Mouse (Mus musculus) embryonic facial prominence, embryonic 11.5 days (tissue): ENCODE results near the gene Ramp1. TPM values are rescaled to one million over a fixed set of nuclear protein-coding genes. Genes with fewer than 3 reads are reported as not detected.
A peak's percentile ranks its signal among the peaks of the same experiment; 100 is the strongest.

Source experiments
- ATAC-seq: fragments of 200-750 bp; cut with Nextera tagmentation; replicated peaks from 2 replicates; pipeline ENCODE4 v1.8.0; 2017; ENCODE audit warnings: low read depth; ENCODE audit not compliant: insufficient number of reproducible peaks, low FRiP score, low TSS enrichment
- DNase-seq: peaks from one replicate; pipeline ENCODE4 v3.0.0-alpha.2; 2015; ENCODE audit warnings: low spot score
- H3K27ac ChIP-seq: fragments of 300-500 bp; sonication (generic); replicated peaks from 2 replicates; pipeline ENCODE4 v1.5.1; 2014; ENCODE audit warnings: mild to moderate bottlenecking, low read depth, low read length, control low read depth
- H3K27me3 ChIP-seq: fragments of 300-500 bp; sonication (generic); 2 replicates; pipeline ENCODE4 v1.6.1; 2014; ENCODE audit warnings: mild to moderate bottlenecking, low read length, moderate library complexity, mixed read lengths; ENCODE audit not compliant: control insufficient read depth, insufficient read depth
- H3K36me3 ChIP-seq: fragments of 300-500 bp; sonication (generic); replicated peaks from 2 replicates; pipeline ENCODE4 v1.6.1; 2014; ENCODE audit warnings: low read depth, mild to moderate bottlenecking, low read length, moderate library complexity, mixed read lengths; ENCODE audit not compliant: control insufficient read depth, insufficient read depth
- H3K4me1 ChIP-seq: fragments of 300-500 bp; sonication (generic); 2 replicates; pipeline ENCODE4 v1.6.1; 2014; ENCODE audit warnings: low read length, mixed read lengths; ENCODE audit not compliant: control insufficient read depth, insufficient read depth
- H3K4me2 ChIP-seq: fragments of 300-500 bp; sonication (generic); 2 replicates; pipeline ENCODE4 v1.6.1; 2014; ENCODE audit warnings: low read depth, mild to moderate bottlenecking, control low read depth, low read length, moderate library complexity
- H3K4me3 ChIP-seq: fragments of 300-500 bp; sonication (generic); 2 replicates; pipeline ENCODE4 v1.5.1; 2014; ENCODE audit warnings: low read depth, low read length, control low read depth
- H3K9ac ChIP-seq: fragments of 300-500 bp; sonication (generic); replicated peaks from 2 replicates; pipeline ENCODE4 v1.6.1; 2014; ENCODE audit warnings: mild to moderate bottlenecking, control low read depth, low read length
- H3K9me3 ChIP-seq: fragments of 300-500 bp; sonication (generic); replicated peaks from 2 replicates; pipeline ENCODE4 v1.6.1; 2016; ENCODE audit warnings: mild to moderate bottlenecking, low read length, inconsistent platforms, mixed read lengths; ENCODE audit not compliant: control insufficient read depth
- WGBS: fragments of 180-500 bp; shearing (Covaris S2); extraction: QIAGEN DNeasy Blood & Tissue Kit; methylation state at CpG from one replicate; pipeline ENCODE4 v1.1.7; 2014; 5-methylcytosine and 5-hydroxymethylcytosine counted together
- polyA plus RNA-seq: library from polyadenylated mRNA; unstranded; fragments of >200 nt; fragmentation: Nextera tagmentation; extraction: Ambion mirVana; gene quantifications from 2 replicates; pipeline ENCODE4 v1.2.1, GENCODE M21; 2014

The Ramp1 gene
- polyA plus RNA-seq, 1 experiment from 2014 or later, result 0.41 TPM

- WGBS, result 84% methylated on average over 4 of the region's 4 CpGs
- no peaks in the 10 kb centered on the region; the same call in 1 of the 2 replicates for H3K4me1 ChIP-seq
- H3K36me3 ChIP-seq, result no peaks in the 10 kb centered on the region
- no peak for ATAC-seq
- H3K9me3 ChIP-seq, result no peaks in the 10 kb centered on the region
- no peak overlapping the region for H3K9ac ChIP-seq
- H3K4me2 ChIP-seq, result no peak overlapping the region
- peaks cover 12% of the 10 kb centered on the region; the same call in 1 of the 2 replicates for H3K27me3 ChIP-seq
- H3K27ac ChIP-seq, result no peak overlapping the region
- no peak for DNase-seq
- no peak overlapping the region for H3K4me3 ChIP-seq
Observed at GRCm38 (mm10) chr1:91176871-91177270, 2.8 kb upstream of the Ramp1 start.

DNA sequence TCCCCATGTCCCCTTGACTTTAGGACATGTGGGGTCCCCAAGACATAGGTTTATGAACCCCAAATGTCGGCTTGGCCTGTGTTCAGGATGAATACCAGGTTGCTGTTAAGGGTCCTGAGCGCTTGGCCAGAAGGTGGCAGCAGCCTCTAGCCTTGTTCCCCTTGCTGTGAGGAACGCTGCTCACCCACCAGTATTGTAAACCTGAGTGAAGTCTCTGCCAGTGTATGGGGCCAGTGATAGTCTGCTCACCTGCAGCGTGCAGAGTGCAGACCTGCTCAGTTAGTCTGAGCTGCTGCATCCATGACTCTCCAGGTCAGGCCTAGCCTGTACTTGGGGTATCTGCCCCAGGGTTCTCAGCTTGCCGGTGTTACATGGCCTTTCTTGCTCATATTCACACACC is 536 bp upstream of the Ramp1 start:
- Histone ChIP-seq H3K4me1 (no peaks in the 10 kb centered on the region; the same call in 1 of the 2 replicates), H3K4me3 (no peak overlapping the region), H3K9me3 (no peaks in the 10 kb centered on the region), H3K27me3 (peaks cover 12% of the 10 kb centered on the region; the same call in 1 of the 2 replicates), H3K27ac (no peak overlapping the region), H3K9ac (no peak overlapping the region), H3K4me2 (no peak overlapping the region), H3K36me3 (no peaks in the 10 kb centered on the region)
- DNase-seq, result peak; percentile 74
- 37% methylated on average over 5 of the region's 5 CpGs for WGBS
- no peak for ATAC-seq

GRCm38 (mm10) chr1:91180174-91180565 is 548 bp downstream of the Ramp1 start:
- Histone ChIP-seq H3K27ac (no peak overlapping the region), H3K9ac (peak overlapping the region; percentile 50), H3K4me1 (no peaks in the 10 kb centered on the region; the same call in 1 of the 2 replicates), H3K4me2 (peak overlapping the region; percentile 79), H3K27me3 (peaks cover 12% of the 10 kb centered on the region; the same call in 1 of the 2 replicates), H3K36me3 (no peaks in the 10 kb centered on the region), H3K4me3 (peak overlapping the region; percentile 32), H3K9me3 (no peaks in the 10 kb centered on the region)
- DNase-seq (no peak), ATAC-seq (no peak)
- WGBS, result 8% methylated on average over 14 of the region's 14 CpGs

DNA sequence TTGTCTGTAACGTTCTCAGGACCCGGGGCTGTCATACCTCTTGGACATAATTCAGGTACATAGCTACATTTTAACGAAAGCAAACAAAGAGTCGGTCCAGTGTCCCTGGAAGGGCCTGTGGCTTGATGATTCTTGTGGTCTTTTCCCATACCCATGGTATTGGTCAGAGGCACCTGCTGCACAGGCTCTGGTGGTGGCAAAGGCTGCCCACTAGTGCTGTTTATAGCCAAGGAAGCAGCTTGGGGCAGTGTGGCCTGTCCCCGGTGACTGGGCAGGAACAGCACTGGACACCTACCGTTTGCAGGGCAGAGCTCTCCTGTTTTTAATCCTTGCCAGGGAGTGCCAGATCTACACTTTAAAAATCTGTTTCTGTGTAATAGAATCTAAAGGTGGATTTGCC is 1.1 kb downstream of the Ramp1 start:
- H3K27me3 ChIP-seq, result peaks cover 12% of the 10 kb centered on the region; the same call in 1 of the 2 replicates
- no peak for ATAC-seq

GRCm38 (mm10) chr1:91181261-91181660 is 1.6 kb downstream of the Ramp1 start:
- 64% methylated on average over 5 of the region's 5 CpGs for WGBS
- Histone ChIP-seq H3K27me3 (peaks cover 12% of the 10 kb centered on the region; the same call in 1 of the 2 replicates), H3K4me1 (no peaks in the 10 kb centered on the region; the same call in 1 of the 2 replicates), H3K4me2 (no peak overlapping the region), H3K4me3 (no peak overlapping the region), H3K27ac (no peak overlapping the region), H3K9me3 (no peaks in the 10 kb centered on the region), H3K36me3 (no peaks in the 10 kb centered on the region), H3K9ac (no peak overlapping the region)
- DNase-seq, result no peak
- ATAC-seq, result no peak

More for the DNA sequence above, 1.1 kb downstream of the Ramp1 start:
- Histone ChIP-seq H3K9ac (no peak overlapping the region), H3K4me3 (no peak overlapping the region), H3K9me3 (no peaks in the 10 kb centered on the region), H3K27ac (no peak overlapping the region), H3K36me3 (no peaks in the 10 kb centered on the region), H3K4me1 (no peaks in the 10 kb centered on the region; the same call in 1 of the 2 replicates), H3K4me2 (no peak overlapping the region)
- 79% methylated on average over 6 of the region's 6 CpGs for WGBS
- no peak for DNase-seq

DNA sequence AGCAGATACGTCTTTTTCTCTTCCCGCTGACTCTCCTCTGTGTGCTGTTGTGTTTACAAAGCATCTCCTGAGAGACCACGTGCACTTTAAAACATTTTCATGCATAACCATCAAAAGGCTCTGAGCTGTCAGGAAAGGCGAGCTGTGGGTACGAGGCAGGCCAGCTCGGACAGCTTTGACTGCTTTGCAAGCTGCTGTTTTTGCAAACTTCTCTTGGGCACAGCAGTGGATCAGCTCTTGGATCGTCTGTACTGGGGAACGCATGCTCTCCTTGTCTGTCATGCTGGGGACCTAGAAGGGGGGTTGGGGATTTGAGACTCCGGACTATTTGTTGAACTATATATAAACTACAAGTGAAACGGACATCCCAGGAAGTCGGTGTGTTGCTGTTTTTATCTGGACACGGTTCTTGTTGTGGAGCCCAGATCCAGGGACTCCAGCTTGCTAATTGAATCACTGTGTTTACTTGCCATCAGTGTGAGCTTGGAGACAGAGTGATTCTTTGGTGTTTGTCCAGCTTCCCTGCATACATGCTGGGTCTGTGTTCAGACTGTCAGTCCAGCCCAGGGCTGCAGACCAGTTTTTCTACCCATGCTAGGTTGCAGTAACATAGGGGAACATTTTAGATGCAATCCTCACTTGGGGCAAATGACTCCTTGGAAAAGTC is 2.3 kb downstream of the Ramp1 start:
- H3K9ac ChIP-seq, result no peak overlapping the region
- no peaks in the 10 kb centered on the region; the same call in 1 of the 2 replicates for H3K4me1 ChIP-seq
- ATAC-seq (no peak), DNase-seq (peak; percentile 7)
- no peak overlapping the region for H3K4me3 ChIP-seq
- WGBS, result 49% methylated on average over 12 of the region's 12 CpGs
- H3K36me3 ChIP-seq, result no peaks in the 10 kb centered on the region
- peaks cover 12% of the 10 kb centered on the region; the same call in 1 of the 2 replicates for H3K27me3 ChIP-seq
- H3K4me2 ChIP-seq, result no peak overlapping the region
- H3K9me3 ChIP-seq, result no peaks in the 10 kb centered on the region
- H3K27ac ChIP-seq, result no peak overlapping the region

GRCm38 (mm10) chr1:91183305-91183704 is 3.7 kb downstream of the Ramp1 start:
- H3K9me3 ChIP-seq, result no peaks in the 10 kb centered on the region
- H3K27ac ChIP-seq, result no peak overlapping the region
- H3K27me3 ChIP-seq, result peaks cover 12% of the 10 kb centered on the region; the same call in 1 of the 2 replicates
- no peaks in the 10 kb centered on the region for H3K36me3 ChIP-seq
- no peak overlapping the region for H3K4me2 ChIP-seq
- H3K4me3 ChIP-seq, result no peak overlapping the region
- DNase-seq (no peak), ATAC-seq (no peak)
- WGBS, result 77% methylated on average over 10 of the region's 10 CpGs
- no peak overlapping the region for H3K9ac ChIP-seq
- H3K4me1 ChIP-seq, result no peaks in the 10 kb centered on the region; the same call in 1 of the 2 replicates

- no peaks in the 10 kb centered on the region for H3K27me3 ChIP-seq
- no peaks in the 10 kb centered on the region for H3K36me3 ChIP-seq
- DNase-seq, result no peak
- H3K27ac ChIP-seq, result no peak overlapping the region
- H3K9me3 ChIP-seq, result no peaks in the 10 kb centered on the region
- ATAC-seq, result no peak
- H3K4me1 ChIP-seq, result no peaks in the 10 kb centered on the region
- no peak overlapping the region for H3K9ac ChIP-seq
- no peak overlapping the region for H3K4me2 ChIP-seq
- H3K4me3 ChIP-seq, result no peak overlapping the region
- WGBS, result 88% methylated on average over 6 of the region's 6 CpGs
Observed at GRCm38 (mm10) chr1:91186677-91187076, 7.1 kb downstream of the Ramp1 start.
